In the genomic region with DNA sequence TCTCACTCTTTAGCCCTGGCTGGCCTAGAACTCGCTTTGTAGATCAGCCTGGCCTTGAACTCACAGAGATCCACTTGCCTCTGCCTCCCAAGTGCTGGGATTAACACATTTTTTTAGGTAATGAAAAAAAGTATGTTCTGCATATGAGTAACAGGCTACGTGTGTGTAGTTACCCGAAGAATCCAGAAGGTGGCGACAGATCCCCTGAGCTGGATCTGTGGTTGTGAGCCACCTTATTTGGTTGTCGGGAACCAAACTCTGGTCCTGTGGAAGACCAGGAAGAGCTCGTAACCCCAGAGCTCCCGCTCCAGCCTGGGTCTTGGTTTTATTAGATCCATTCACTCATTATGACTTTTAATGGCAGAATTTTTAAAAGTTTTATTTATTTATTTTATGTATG, we compare ENCODE assay signal across 1 mouse cellular context.
TF ChIP-seq lines count a peak whose summit lies in the region.

No protein-coding gene starts in this region.

TF ChIP-seq in CH12.LX, 34 proteins besides CTCF, POLR2A, EP300 and RAD21:
- TF ChIP-seq RCOR1 (conservative IDR thresholded peaks at IDR 0.05; ENCODE audit: low read depth, low read length) (no peak), JUN (IDR thresholded peaks at IDR 0.05; ENCODE audit: insufficient read depth, low read depth, low read length) (no peak), SMC3 (IDR thresholded peaks at IDR 0.05; ENCODE audit: low read depth, low read length) (peak; percentile 40), BHLHE40 (IDR thresholded peaks at IDR 0.05; ENCODE audit: low read depth, low read length) (no peak), JUND (conservative IDR thresholded peaks at IDR 0.05; ENCODE audit: low read depth, low read length) (no peak), MAX (IDR thresholded peaks at IDR 0.05; ENCODE audit: low read length) (no peak), MYC (IDR thresholded peaks at IDR 0.05; ENCODE audit: low read depth, low read length) (no peak)
